Mouse (Mus musculus): ENCODE data around the gene Nlrp3.
"Not testable (repeated sequence)": the region's sequence is repeated elsewhere in the genome, so short reads cannot be mapped to it uniquely, and the experiment has no call there.

The Nlrp3 gene

GRCm38 (mm10) chr11:59531562-59531961 lies 9.8 kb upstream of the Nlrp3 start:
- peak; percentile 53 for DNase-seq (ENCODE audit: low read depth, low spot score)

- no peak for DNase-seq (ENCODE audit: low read depth, low spot score)
Measured at GRCm38 (mm10) chr11:59537218-59538130, 3.9 kb upstream of the Nlrp3 start.

- DNase-seq (ENCODE audit: low read depth, low spot score) = no peak
Measured at GRCm38 (mm10) chr11:59538387-59538786, 3.0 kb upstream of the Nlrp3 start.

- no peak for DNase-seq (ENCODE audit: low read depth, low spot score)
Measured at GRCm38 (mm10) chr11:59540123-59540522, 1.2 kb upstream of the Nlrp3 start.

DNA sequence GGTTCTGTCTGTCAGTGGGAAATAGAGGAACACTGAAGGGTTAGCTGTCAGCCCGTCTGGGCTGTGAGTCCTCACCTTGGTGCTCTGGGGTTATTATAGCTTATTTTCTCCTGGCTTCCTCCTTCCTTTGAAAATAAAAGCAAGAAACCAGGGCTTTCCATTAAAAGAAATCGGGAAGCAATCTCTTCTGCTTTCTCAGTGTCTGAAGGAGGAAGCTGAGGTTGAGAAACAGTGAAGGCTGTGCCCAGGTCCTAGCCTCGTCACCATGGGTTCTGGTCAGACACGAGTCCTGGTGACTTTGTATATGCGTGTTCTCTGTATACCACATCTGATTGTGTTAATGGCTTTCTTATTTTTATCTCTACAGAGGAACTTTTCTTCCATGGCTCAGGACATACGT lies 1.1 kb downstream of the Nlrp3 start:
- DNase-seq (ENCODE audit: low read depth, low spot score) = no peak

DNA sequence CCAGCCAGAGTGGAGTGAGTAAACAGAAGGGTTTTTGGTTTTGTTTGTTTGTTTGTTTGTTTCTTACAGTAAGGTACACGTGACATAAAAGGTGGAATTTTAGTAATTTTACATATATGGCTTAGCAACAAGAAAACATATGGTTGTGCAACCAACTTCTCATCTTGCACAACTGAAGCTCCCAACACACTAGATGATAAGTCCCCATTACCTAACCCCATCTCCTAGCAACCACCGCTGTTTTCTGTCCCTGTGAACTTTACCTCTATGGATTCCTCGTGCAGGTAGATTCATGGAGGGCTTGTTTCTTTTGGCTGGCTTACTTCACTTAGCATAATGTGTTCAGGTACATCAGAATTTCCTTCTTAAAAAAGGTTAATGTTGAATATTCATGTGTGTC lies 2.0 kb downstream of the Nlrp3 start:
- DNase-seq (ENCODE audit: low read depth, low spot score) = no peak

DNA sequence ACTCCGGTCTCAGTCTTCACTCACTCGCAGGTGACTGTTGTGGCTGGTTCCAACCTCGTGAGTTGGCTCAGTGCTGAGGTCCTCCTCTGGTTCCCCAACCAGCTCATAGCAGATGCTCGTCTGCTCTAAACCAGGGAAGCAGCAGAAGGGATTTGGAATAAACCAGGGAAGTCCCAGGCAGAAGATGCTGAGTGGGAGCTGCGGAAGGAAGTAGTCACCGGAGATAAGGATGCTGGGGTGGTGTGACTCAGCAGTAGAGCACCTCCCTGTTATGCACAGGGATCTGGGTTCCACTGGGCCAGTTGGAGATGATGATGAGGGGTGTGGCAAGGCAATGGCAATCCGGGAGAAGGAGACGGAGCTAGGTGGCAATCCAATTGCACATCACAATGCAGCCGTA lies 2.6 kb downstream of the Nlrp3 start:
- DNase-seq (ENCODE audit: low read depth, low spot score) = no peak

- DNase-seq (ENCODE audit: low read depth, low spot score) = peak; percentile 22
Measured at GRCm38 (mm10) chr11:59554127-59554526, 12.8 kb downstream of the Nlrp3 start.

DNA sequence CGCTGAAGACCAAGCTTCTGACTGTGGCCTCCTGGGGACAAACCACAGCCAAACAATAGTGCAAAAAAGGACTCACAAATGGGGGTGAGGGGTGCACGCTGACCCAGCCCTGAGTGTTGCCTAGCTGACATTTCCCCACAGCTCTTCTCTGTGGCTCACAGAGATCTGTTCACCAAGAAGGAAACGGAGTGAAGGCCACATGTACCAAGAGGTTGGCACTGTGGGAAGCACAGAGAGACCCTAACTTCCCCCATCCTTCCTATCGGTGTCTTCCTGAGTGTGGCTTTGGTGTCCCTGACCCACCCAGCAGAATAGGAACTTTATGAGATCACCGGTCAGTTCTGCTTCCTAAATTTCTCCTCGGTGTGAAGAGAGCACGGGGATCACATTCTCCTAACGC lies 13.2 kb downstream of the Nlrp3 start:
- DNase-seq (ENCODE audit: low read depth, low spot score) = no peak

GRCm38 (mm10) chr11:59560906-59561305 lies 19.5 kb downstream of the Nlrp3 start:
- DNase-seq (ENCODE audit: low read depth, low spot score) = no peak

DNA sequence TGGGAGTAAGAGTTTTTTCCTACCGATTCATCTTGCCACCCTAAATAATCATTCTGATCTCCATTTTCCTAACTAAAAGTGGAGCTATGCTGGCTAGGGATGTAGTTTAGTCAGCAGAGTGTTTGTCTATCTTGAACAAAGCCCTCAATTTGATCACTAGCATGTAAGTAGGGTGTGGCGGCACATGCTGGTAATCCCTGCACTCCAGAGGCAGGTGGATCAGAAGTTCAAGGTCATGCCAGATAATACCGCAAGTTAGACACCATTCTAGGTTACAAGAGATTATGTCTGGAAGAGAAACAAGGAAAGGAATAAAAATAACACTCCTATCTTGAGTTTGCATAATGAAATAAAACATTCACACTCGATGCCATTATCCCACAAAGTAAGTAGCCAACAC lies 21.0 kb downstream of the Nlrp3 start:
- no peak for DNase-seq (ENCODE audit: low read depth, low spot score)

DNA sequence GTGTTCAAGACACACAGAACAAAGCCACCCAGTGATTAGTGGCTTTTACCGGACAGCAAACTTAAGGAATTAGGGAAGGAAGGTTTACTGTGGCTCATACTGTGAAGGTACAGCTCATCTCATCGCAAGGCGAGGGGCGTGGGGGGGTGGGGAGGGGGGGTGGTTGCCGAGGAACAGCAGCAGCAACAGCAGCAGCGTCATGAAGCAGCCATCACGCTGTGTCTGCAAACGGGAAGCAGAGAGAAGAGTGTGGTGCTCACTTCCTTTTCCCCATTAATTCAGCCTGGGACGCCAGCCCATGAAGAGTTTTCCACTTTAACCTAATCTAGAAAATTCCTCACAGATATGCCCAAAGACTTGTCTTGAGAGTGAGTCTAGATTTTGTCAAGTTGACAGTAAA lies 21.5 kb downstream of the Nlrp3 start:
- DNase-seq (ENCODE audit: low read depth, low spot score) = no peak

GRCm38 (mm10) chr11:59569306-59569705 lies 27.9 kb downstream of the Nlrp3 start:
- DNase-seq (ENCODE audit: low read depth, low spot score) = peak; percentile 57

- no peak for DNase-seq (ENCODE audit: low read depth, low spot score)
Measured at GRCm38 (mm10) chr11:59575726-59576125, 34.4 kb downstream of the Nlrp3 start.

- not testable (repeated sequence) for DNase-seq (ENCODE audit: low read depth, low spot score)
Measured at GRCm38 (mm10) chr11:59576135-59576534, 34.8 kb downstream of the Nlrp3 start, which contains the start of gene Olfr222. Gene Olfr222, minus strand, starts transcription at chr11:59576235.

- DNase-seq (ENCODE audit: low read depth, low spot score) = peak; percentile 59
Measured at GRCm38 (mm10) chr11:59584539-59584938, 43.2 kb downstream of the Nlrp3 start.

- no peak for DNase-seq (ENCODE audit: low read depth, low spot score)
Measured at GRCm38 (mm10) chr11:59589496-59589895, 48.1 kb downstream of the Nlrp3 start.

DNA sequence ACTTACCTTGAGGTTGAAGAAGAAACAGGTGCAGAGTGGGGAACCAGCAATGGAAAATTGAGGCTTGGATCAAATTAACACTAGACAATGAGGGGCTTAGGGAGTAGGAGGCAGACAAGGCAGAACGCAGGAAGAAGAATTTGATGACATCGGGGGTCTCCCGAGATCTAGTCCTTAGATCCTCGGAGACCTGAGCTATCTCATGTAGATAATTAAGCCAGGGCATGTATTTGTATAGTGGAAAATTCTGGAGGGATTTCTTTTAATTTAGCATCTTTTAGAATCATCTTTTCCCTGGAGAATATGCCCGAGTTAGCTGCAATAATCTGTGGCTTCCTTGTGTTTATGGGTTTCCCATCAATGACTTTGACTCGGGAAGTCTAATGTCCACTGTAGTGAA lies 51.8 kb downstream of the Nlrp3 start, which contains the start of gene Olfr223:
Gene Olfr223, minus strand, starts transcription at position 101 of the 400 bp plus-strand sequence.
- DNase-seq (ENCODE audit: low read depth, low spot score) = no peak

GRCm38 (mm10) chr11:59596091-59596490 lies 54.7 kb downstream of the Nlrp3 start:
- DNase-seq (ENCODE audit: low read depth, low spot score) = peak; percentile 36

GRCm38 (mm10) chr11:59596950-59597349 lies 55.6 kb downstream of the Nlrp3 start:
- DNase-seq (ENCODE audit: low read depth, low spot score) = no peak

GRCm38 (mm10) chr11:59599211-59599610 lies 57.8 kb downstream of the Nlrp3 start:
- no peak for DNase-seq (ENCODE audit: low read depth, low spot score)

DNA sequence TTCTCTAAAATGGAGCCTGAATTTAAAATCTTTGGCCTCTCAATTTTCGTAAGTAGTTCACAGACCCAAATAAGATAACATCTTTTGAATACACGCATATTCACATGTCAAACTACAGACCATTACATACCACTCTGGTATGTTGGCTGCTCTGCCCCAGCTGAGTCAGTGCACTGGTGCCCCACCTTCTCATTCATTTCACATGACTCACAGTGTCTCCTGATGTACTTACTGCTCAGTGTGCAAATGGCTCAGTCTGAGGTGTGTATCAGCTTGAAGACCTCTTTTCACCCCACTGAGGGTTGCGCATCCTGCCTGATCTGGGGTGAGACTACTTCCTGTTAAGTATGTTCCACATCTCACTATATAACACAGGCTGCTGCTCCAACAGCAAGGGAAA lies 59.5 kb downstream of the Nlrp3 start:
- DNase-seq (ENCODE audit: low read depth, low spot score) = peak; percentile 97

GRCm38 (mm10) chr11:59602287-59602686 lies 60.9 kb downstream of the Nlrp3 start:
- peak; percentile 56 for DNase-seq (ENCODE audit: low read depth, low spot score)
